Mouse (Mus musculus): ENCODE measurements around the gene Tle2. TPM values are rescaled to one million over a fixed set of nuclear protein-coding genes. Genes with fewer than 3 reads are reported as not detected.

Tle2 gene
- polyA plus RNA-seq, 1 experiment from 2014 or later = 3.0 TPM

DNA sequence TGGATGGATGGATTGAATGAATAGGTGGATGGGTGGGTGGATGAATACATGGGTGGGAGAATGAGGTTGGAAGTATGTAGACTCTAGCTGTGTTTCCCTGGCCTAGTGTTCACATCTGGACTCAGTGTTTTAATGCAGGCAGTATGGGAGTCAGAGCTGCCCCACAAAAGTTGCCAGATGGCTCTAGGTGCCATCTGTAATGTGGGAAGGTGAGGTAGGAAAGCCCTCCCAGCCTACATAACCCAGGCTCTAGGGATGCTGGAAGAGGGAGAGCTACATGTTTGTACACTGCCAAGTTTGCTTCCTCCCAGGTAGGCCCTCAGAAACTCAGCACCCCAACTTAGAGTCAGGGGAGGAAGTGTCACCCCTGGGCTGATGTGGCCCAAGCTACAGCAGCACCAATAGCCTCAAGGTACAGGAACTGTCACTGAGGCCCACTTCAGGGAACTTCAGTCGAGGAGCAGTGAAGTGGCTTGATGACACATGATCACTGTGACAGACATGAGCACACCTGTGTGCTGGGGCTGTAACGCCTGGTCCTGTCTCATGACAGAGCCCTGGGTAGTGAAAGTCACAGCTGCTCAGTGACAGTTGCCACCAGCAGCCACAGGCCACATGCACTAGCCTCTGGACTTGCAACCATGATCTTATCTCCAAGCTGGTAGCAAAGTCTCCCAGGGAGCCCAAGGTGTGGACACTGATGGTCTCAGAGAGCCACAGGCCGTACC lies 35.9 kb upstream of the Tle2 start:
- peaks cover 27% of the 10 kb centered on the region for H3K36me3 ChIP-seq (ENCODE audit: control insufficient read depth, insufficient read depth)
- H3K27ac ChIP-seq (ENCODE audit: low read depth, low read length) = peak overlapping the region; percentile 70
- ATAC-seq = peak; percentile 68
- no peak overlapping the region for H3K4me2 ChIP-seq (replicated peaks; ENCODE audit: low read depth)
- H3K4me3 ChIP-seq (ENCODE audit: low read depth, low read length) = no peak overlapping the region
- TF ChIP-seq CTCF (IDR thresholded peaks at IDR 0.05; ENCODE audit: low read depth) = no peak
- WGBS = 55% methylated on average over 3 of the region's 3 CpGs
- no peaks in the 10 kb centered on the region for H3K27me3 ChIP-seq (replicated peaks; ENCODE audit: control insufficient read depth, insufficient read depth, low read length)
- no peak overlapping the region for H3K9ac ChIP-seq (ENCODE audit: low read depth, low read length)
- peaks cover 5% of the 10 kb centered on the region for H3K4me1 ChIP-seq (replicated peaks; ENCODE audit: control insufficient read depth, insufficient read depth, low read length)
- no peaks in the 10 kb centered on the region for H3K9me3 ChIP-seq (ENCODE audit: control insufficient read depth)

DNA sequence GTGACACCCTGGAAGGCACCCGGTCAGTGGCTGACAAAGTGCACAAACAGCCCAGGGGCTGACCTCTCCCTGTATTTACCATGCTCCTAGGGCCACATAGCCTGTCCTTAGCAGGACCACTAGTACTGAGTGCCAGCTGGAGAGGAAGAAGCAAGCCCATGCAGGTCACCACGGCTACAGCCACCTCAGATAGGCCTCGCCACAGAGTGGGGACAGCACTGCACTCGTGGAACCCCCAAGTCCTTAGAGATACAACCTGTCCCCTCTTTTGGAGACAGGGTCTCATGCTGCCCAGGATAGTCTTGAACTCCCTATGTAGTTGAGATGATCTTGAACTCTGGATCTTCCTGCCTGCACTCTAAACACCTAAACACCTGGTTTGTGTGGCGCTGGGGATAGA lies 33.0 kb upstream of the Tle2 start:
- Histone ChIP-seq H3K4me3 (ENCODE audit: low read depth, low read length) (peak overlapping the region; percentile 80), H3K27me3 (replicated peaks; ENCODE audit: control insufficient read depth, insufficient read depth, low read length) (no peaks in the 10 kb centered on the region), H3K4me1 (replicated peaks; ENCODE audit: control insufficient read depth, insufficient read depth, low read length) (peaks cover 5% of the 10 kb centered on the region), H3K9me3 (ENCODE audit: control insufficient read depth) (no peaks in the 10 kb centered on the region), H3K4me2 (replicated peaks; ENCODE audit: low read depth) (peak overlapping the region; percentile 75), H3K9ac (ENCODE audit: low read depth, low read length) (peak overlapping the region; percentile 86; the same call in 1 of the 2 replicates), H3K36me3 (ENCODE audit: control insufficient read depth, insufficient read depth) (0 out of 2 replicates have a peak, but pooled peaks cover 6% of the 10 kb centered on the region), H3K27ac (ENCODE audit: low read depth, low read length) (peak overlapping the region; percentile 84)
- WGBS = 49% methylated on average over 5 of the region's 5 CpGs
- TF ChIP-seq CTCF (IDR thresholded peaks at IDR 0.05; ENCODE audit: low read depth) = no peak
- no peak for ATAC-seq

DNA sequence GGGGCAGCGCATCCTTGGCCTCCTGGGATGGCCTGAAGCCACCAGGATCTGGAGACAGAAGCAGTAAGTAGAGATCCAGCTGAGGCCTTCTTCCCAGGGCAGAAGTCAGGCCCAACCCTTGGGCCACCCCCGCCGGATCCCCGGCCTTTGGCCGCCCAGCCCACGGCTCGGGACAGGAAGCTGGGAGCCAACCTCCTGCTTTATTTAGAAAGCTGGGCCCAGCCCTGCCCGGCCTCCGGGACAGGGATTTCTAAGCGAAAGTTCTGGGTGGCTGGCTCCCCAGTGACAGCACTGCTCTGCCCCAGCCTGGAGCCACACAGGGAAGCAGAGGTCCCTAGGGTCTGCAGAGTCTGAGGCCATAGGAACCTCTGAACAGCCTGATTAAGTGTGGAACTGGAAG lies 32.6 kb upstream of the Tle2 start:
- Histone ChIP-seq H3K36me3 (ENCODE audit: control insufficient read depth, insufficient read depth) (0 out of 2 replicates have a peak, but pooled peaks cover 3% of the 10 kb centered on the region), H3K9me3 (ENCODE audit: control insufficient read depth) (no peaks in the 10 kb centered on the region), H3K4me3 (ENCODE audit: low read depth, low read length) (peak overlapping the region; percentile 80), H3K27ac (ENCODE audit: low read depth, low read length) (peak overlapping the region; percentile 84), H3K9ac (ENCODE audit: low read depth, low read length) (peak overlapping the region; percentile 86; the same call in 1 of the 2 replicates), H3K27me3 (replicated peaks; ENCODE audit: control insufficient read depth, insufficient read depth, low read length) (no peaks in the 10 kb centered on the region), H3K4me1 (replicated peaks; ENCODE audit: control insufficient read depth, insufficient read depth, low read length) (peaks cover 7% of the 10 kb centered on the region), H3K4me2 (replicated peaks; ENCODE audit: low read depth) (peak overlapping the region; percentile 75)
- no peak for TF ChIP-seq CTCF (IDR thresholded peaks at IDR 0.05; ENCODE audit: low read depth)
- WGBS = 37% methylated on average over 10 of the region's 10 CpGs
- ATAC-seq = no peak

DNA sequence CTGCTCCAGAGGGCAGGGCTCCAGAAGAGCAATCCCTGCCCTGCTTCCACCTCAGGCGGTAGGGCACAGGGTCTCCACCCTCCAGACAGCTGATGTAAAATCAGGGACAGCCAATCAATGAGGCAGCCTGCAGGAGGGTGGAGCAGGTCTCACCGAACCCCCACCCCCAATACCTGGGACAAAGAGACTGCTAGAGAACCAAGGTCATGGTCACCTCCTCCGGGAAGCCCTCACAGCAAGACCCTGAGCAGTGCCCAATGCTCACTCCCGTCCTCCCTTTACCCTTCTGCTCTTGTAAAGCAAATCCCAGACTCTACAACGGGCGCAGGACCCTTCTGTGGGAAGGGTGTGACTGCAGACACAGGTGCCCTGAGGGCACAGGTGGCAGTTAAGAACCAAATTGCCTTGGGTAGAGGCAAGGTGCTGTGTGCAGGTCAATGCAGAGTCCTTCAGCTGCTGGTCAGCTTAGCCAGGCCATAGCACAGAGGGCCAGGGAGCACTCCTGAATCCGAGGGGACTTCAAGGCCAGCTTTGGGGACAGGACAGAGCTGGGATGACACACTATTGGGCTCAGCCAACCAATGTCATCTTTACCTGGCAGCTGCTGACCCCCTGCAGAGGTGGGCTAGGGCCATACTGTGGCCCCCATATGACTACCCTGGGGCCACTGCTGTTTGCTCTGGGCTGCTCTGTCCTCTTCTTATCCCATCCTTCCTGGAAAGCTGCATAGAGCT lies 31.5 kb upstream of the Tle2 start:
- H3K9ac ChIP-seq (ENCODE audit: low read depth, low read length) = peak overlapping the region; percentile 86
- no peak for ATAC-seq
- H3K27ac ChIP-seq (ENCODE audit: low read depth, low read length) = peak overlapping the region; percentile 84
- TF ChIP-seq CTCF (IDR thresholded peaks at IDR 0.05; ENCODE audit: low read depth) = no peak
- 0 out of 2 replicates have a peak, but pooled peaks cover 3% of the 10 kb centered on the region for H3K36me3 ChIP-seq (ENCODE audit: control insufficient read depth, insufficient read depth)
- H3K9me3 ChIP-seq (ENCODE audit: control insufficient read depth) = no peaks in the 10 kb centered on the region
- peak overlapping the region; percentile 75 for H3K4me2 ChIP-seq (replicated peaks; ENCODE audit: low read depth)
- 42% methylated on average over 7 of the region's 7 CpGs for WGBS
- peaks cover 8% of the 10 kb centered on the region for H3K4me1 ChIP-seq (replicated peaks; ENCODE audit: control insufficient read depth, insufficient read depth, low read length)
- no peaks in the 10 kb centered on the region for H3K27me3 ChIP-seq (replicated peaks; ENCODE audit: control insufficient read depth, insufficient read depth, low read length)
- H3K4me3 ChIP-seq (ENCODE audit: low read depth, low read length) = peak overlapping the region; percentile 80

DNA sequence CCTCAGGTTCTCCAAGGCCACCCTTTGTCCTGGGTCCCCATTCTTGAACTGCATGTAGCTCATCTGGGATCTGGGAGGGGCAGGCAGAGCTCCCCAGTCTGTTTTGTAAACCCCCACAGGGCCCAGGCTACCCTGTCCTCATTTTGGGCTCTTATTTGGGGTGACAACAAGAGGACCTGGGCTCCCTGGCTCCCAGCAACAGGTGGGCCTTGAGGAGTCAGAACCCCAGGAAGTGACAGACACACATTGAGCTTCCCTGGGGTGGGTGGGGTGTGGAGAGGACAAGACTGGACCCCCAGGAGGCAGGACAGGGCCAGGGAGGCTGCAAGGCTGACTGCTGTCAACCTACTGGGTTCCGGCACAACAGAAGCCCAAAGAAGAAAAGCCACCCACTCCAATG lies 30.7 kb upstream of the Tle2 start:
- 43% methylated on average over 1 of the region's 1 CpGs for WGBS
- Histone ChIP-seq H3K4me2 (replicated peaks; ENCODE audit: low read depth) (peak overlapping the region; percentile 75), H3K27ac (ENCODE audit: low read depth, low read length) (peak overlapping the region; percentile 55), H3K9me3 (ENCODE audit: control insufficient read depth) (no peaks in the 10 kb centered on the region), H3K36me3 (ENCODE audit: control insufficient read depth, insufficient read depth) (0 out of 2 replicates have a peak, but pooled peaks cover 3% of the 10 kb centered on the region), H3K4me1 (replicated peaks; ENCODE audit: control insufficient read depth, insufficient read depth, low read length) (peaks cover 4% of the 10 kb centered on the region), H3K9ac (ENCODE audit: low read depth, low read length) (peak overlapping the region; percentile 86), H3K27me3 (replicated peaks; ENCODE audit: control insufficient read depth, insufficient read depth, low read length) (no peaks in the 10 kb centered on the region), H3K4me3 (ENCODE audit: low read depth, low read length) (peak overlapping the region; percentile 80)
- ATAC-seq = no peak
- no peak for TF ChIP-seq CTCF (IDR thresholded peaks at IDR 0.05; ENCODE audit: low read depth)

Measured in intestine, postnatal 0 days (tissue).